Mouse (Mus musculus): ENCODE data around the gene Wasf3. TPM values are rescaled to one million over a fixed set of nuclear protein-coding genes. Genes with fewer than 3 reads are reported as not detected.

The Wasf3 gene
- polyA plus RNA-seq, 1 experiment from 2014 or later, result 2.7 TPM

DNA sequence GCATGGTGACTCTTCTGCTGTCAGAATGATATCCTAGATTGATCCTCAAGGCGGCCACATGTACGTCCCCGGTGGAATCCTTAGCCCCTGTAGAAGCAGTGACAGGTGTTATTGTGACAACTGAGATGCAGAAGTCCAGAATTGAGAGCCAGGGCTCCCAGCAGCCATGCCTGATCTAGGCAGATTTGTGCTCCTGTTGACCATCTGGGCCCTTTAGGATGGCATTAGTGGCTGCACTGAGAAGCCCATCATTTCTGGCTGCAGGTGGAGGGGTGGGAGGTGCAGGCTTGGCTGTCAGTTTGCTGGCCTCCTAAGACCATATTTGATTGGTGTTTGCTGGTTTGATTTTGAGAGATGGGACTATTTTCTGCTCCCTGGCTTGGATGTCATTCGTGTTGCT, 40.9 kb downstream of the Wasf3 start:
- no peak overlapping the region for H3K4me3 ChIP-seq (ENCODE audit: low read length)
- WGBS, result 91% methylated on average over 4 of the region's 4 CpGs

DNA sequence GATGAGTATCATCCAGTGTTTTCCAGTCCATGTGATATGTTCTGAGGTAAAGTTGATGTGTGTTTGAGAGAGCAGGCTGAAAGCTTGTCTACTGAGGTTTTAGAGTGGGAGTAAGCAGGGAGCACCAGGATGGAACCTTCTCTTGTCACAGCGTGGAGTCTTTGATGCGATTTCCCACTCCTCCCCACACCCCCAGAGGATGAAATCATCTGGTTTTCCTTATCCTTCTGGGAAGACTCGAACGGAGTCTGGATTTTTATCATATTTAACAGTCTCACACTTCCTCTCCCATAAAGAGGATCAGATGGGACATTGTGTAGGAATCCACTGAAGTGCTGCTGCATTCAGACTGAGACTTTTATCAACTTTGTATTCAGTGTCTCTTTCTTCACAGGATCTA, 43.3 kb downstream of the Wasf3 start:
- ATAC-seq (ENCODE audit: low FRiP score, low TSS enrichment), result no peak
- Histone ChIP-seq H3K4me2 (replicated peaks; ENCODE audit: low read depth, low read length) (no peak overlapping the region), H3K27me3 (ENCODE audit: control insufficient read depth, insufficient read depth, low read length) (no peaks in the 10 kb centered on the region), H3K27ac (ENCODE audit: low read depth, low read length) (no peak overlapping the region), H3K9me3 (ENCODE audit: control insufficient read depth, low read length) (no peaks in the 10 kb centered on the region), H3K4me1 (ENCODE audit: control insufficient read depth, insufficient read depth, low read length) (no peaks in the 10 kb centered on the region), H3K36me3 (ENCODE audit: control insufficient read depth, insufficient read depth, low read length) (no peaks in the 10 kb centered on the region), H3K9ac (ENCODE audit: low read depth, low read length) (no peak overlapping the region), H3K4me3 (ENCODE audit: low read length) (no peak overlapping the region)
- WGBS, result 77% methylated on average over 4 of the region's 4 CpGs

More for the DNA sequence above, 40.9 kb downstream of the Wasf3 start:
- no peak overlapping the region for H3K9ac ChIP-seq (ENCODE audit: low read depth, low read length)
- no peak overlapping the region for H3K27ac ChIP-seq (ENCODE audit: low read depth, low read length)
- no peaks in the 10 kb centered on the region for H3K27me3 ChIP-seq (ENCODE audit: control insufficient read depth, insufficient read depth, low read length)
- H3K4me1 ChIP-seq (ENCODE audit: control insufficient read depth, insufficient read depth, low read length), result no peaks in the 10 kb centered on the region
- H3K4me2 ChIP-seq (replicated peaks; ENCODE audit: low read depth, low read length), result no peak overlapping the region
- H3K9me3 ChIP-seq (ENCODE audit: control insufficient read depth, low read length), result no peaks in the 10 kb centered on the region
- ATAC-seq (ENCODE audit: low FRiP score, low TSS enrichment), result no peak
- no peaks in the 10 kb centered on the region for H3K36me3 ChIP-seq (ENCODE audit: control insufficient read depth, insufficient read depth, low read length)

DNA sequence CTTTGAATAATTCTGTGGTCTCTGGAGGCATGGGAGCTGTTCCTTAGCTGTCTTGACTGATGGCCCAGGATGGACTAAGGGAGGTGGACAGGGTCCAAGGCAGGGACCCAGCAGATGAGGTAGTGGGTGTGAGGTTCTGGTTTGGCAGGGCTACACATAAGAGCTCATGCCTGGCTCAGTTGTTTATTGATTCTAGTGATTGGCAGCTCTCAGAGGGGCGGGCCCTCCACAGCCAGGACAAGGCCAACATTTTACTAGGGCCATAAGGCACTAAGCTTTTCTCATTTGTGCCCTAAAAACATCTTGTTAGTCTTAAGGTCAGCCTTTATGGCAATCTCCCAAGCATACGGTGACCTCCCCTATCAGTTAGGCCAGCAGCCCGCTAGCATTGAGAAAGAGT, 47.0 kb downstream of the Wasf3 start:
- H3K36me3 ChIP-seq (ENCODE audit: control insufficient read depth, insufficient read depth, low read length), result no peaks in the 10 kb centered on the region

DNA sequence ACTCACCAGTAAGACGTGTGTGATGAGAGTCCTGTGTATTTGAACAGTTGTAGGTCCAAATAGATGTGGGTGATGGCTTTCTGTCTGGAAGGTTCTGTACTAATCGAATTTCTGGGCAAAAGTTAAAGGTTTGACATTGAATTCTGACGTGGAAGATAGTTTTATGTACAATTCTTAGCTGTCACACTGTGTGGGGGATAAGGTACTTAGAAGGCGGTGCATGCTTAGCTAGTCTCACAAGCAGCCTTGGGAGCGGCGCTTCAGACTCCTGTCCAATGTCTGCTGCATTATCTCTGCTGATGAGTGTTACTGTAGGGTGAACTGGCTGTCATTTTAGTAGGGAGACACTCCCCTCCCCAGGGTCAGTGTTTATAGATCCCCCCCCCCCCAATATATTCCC, 47.7 kb downstream of the Wasf3 start:
- Histone ChIP-seq H3K4me3 (ENCODE audit: low read length) (no peak overlapping the region), H3K36me3 (ENCODE audit: control insufficient read depth, insufficient read depth, low read length) (no peaks in the 10 kb centered on the region), H3K4me2 (replicated peaks; ENCODE audit: low read depth, low read length) (no peak overlapping the region), H3K27ac (ENCODE audit: low read depth, low read length) (no peak overlapping the region), H3K9me3 (ENCODE audit: control insufficient read depth, low read length) (no peaks in the 10 kb centered on the region), H3K27me3 (ENCODE audit: control insufficient read depth, insufficient read depth, low read length) (no peaks in the 10 kb centered on the region), H3K9ac (ENCODE audit: low read depth, low read length) (no peak overlapping the region), H3K4me1 (ENCODE audit: control insufficient read depth, insufficient read depth, low read length) (no peaks in the 10 kb centered on the region)
- no peak for ATAC-seq (ENCODE audit: low FRiP score, low TSS enrichment)
- 88% methylated on average over 6 of the region's 6 CpGs for WGBS

More for the DNA sequence above, 47.0 kb downstream of the Wasf3 start:
- no peak for ATAC-seq (ENCODE audit: low FRiP score, low TSS enrichment)
- no peaks in the 10 kb centered on the region for H3K27me3 ChIP-seq (ENCODE audit: control insufficient read depth, insufficient read depth, low read length)
- no peaks in the 10 kb centered on the region for H3K4me1 ChIP-seq (ENCODE audit: control insufficient read depth, insufficient read depth, low read length)
- H3K4me3 ChIP-seq (ENCODE audit: low read length), result no peak overlapping the region
- 85% methylated on average over 3 of the region's 3 CpGs for WGBS
- no peak overlapping the region for H3K9ac ChIP-seq (ENCODE audit: low read depth, low read length)
- H3K9me3 ChIP-seq (ENCODE audit: control insufficient read depth, low read length), result no peaks in the 10 kb centered on the region
- no peak overlapping the region for H3K27ac ChIP-seq (ENCODE audit: low read depth, low read length)
- H3K4me2 ChIP-seq (replicated peaks; ENCODE audit: low read depth, low read length), result no peak overlapping the region

DNA sequence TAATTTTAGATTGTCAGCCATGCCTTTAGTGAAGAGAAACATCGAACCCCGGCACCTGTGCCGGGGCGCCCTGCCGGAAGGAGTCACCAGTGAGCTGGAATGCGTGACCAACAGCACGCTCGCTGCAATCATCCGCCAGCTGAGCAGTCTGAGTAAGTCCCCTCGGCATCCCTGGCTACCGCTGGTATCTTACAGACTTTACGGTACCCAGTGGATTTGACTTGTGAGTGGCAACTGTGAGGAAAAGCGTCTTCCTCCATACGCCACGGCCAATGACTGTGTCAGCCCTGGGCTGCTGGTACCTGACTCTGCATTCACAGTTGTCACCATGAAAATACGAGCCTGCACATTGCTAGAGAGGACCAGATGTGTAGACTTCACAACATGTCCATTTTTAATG, 50.5 kb downstream of the Wasf3 start:
- H3K4me1 ChIP-seq (ENCODE audit: control insufficient read depth, insufficient read depth, low read length), result no peaks in the 10 kb centered on the region
- WGBS, result 92% methylated on average over 16 of the region's 16 CpGs
- no peak overlapping the region for H3K9ac ChIP-seq (ENCODE audit: low read depth, low read length)
- no peaks in the 10 kb centered on the region for H3K27me3 ChIP-seq (ENCODE audit: control insufficient read depth, insufficient read depth, low read length)
- no peaks in the 10 kb centered on the region for H3K9me3 ChIP-seq (ENCODE audit: control insufficient read depth, low read length)
- H3K4me2 ChIP-seq (replicated peaks; ENCODE audit: low read depth, low read length), result no peak overlapping the region
- peaks cover 2% of the 10 kb centered on the region; the same call in 1 of the 2 replicates for H3K36me3 ChIP-seq (ENCODE audit: control insufficient read depth, insufficient read depth, low read length)
- H3K27ac ChIP-seq (ENCODE audit: low read depth, low read length), result no peak overlapping the region
- H3K4me3 ChIP-seq (ENCODE audit: low read length), result no peak overlapping the region
- ATAC-seq (ENCODE audit: low FRiP score, low TSS enrichment), result no peak

DNA sequence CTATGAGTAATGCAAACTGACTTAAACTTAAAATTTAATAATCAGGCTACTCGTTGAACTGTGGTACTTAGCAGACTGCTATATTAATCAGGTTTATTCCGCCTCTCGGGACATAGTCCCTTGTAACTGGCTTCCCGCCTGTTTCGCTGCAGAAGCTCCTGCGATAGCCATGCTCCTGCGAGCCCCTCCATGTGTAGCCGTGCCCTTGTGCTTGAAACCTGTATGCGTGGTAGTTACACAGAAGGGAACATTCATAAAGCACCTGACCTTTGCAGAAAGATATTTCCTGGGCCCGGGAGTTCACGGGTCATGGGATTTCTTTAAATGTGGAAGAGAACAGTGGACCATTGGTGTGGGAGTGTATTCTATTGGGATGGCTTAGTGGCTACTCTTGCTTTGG, 52.0 kb downstream of the Wasf3 start:
- WGBS, result 96% methylated on average over 11 of the region's 11 CpGs
- Histone ChIP-seq H3K36me3 (ENCODE audit: control insufficient read depth, insufficient read depth, low read length) (peaks cover 2% of the 10 kb centered on the region; the same call in 1 of the 2 replicates), H3K4me1 (ENCODE audit: control insufficient read depth, insufficient read depth, low read length) (no peaks in the 10 kb centered on the region), H3K9ac (ENCODE audit: low read depth, low read length) (no peak overlapping the region), H3K9me3 (ENCODE audit: control insufficient read depth, low read length) (no peaks in the 10 kb centered on the region), H3K27ac (ENCODE audit: low read depth, low read length) (no peak overlapping the region), H3K27me3 (ENCODE audit: control insufficient read depth, insufficient read depth, low read length) (no peaks in the 10 kb centered on the region), H3K4me2 (replicated peaks; ENCODE audit: low read depth, low read length) (no peak overlapping the region), H3K4me3 (ENCODE audit: low read length) (no peak overlapping the region)
- ATAC-seq (ENCODE audit: low FRiP score, low TSS enrichment), result no peak

DNA sequence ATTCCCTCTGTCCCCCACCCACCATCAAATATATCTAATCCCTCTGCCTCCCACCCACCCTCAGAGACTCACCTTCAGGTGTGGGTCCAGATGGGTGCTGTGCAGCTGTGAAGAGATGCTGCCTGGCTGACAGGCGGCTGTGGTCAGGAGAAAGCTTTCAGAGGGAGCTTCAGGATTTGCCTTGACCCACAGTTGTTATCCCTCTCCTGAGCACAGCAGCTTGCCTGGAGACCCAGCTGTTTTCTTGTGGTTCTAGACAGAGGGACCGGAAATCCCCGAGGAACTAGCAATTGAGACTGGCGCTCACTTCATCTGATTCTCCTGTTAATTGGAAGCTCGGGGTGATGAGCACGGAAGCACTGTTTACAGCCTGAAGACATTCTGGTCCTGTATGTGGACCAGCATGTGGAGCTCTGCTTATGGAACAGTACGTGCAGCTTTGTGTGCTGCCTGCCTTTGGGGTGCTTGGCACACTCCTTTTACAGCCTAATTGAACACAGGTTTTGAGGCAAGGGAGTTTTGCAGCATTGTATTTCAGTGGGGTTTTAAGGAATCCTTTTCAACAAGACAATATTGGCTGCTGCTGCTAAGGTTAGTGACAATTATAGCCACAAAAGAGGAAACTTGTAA, 54.5 kb downstream of the Wasf3 start:
- H3K27ac ChIP-seq (ENCODE audit: low read depth, low read length), result no peak overlapping the region
- ATAC-seq (ENCODE audit: low FRiP score, low TSS enrichment), result no peak
- H3K4me1 ChIP-seq (ENCODE audit: control insufficient read depth, insufficient read depth, low read length), result no peaks in the 10 kb centered on the region
- H3K9me3 ChIP-seq (ENCODE audit: control insufficient read depth, low read length), result no peaks in the 10 kb centered on the region
- no peaks in the 10 kb centered on the region for H3K27me3 ChIP-seq (ENCODE audit: control insufficient read depth, insufficient read depth, low read length)
- 92% methylated on average over 7 of the region's 7 CpGs for WGBS
- H3K4me3 ChIP-seq (ENCODE audit: low read length), result no peak overlapping the region
- H3K4me2 ChIP-seq (replicated peaks; ENCODE audit: low read depth, low read length), result no peak overlapping the region
- H3K9ac ChIP-seq (ENCODE audit: low read depth, low read length), result no peak overlapping the region
- H3K36me3 ChIP-seq (ENCODE audit: control insufficient read depth, insufficient read depth, low read length), result peaks cover 2% of the 10 kb centered on the region; the same call in 1 of the 2 replicates

DNA sequence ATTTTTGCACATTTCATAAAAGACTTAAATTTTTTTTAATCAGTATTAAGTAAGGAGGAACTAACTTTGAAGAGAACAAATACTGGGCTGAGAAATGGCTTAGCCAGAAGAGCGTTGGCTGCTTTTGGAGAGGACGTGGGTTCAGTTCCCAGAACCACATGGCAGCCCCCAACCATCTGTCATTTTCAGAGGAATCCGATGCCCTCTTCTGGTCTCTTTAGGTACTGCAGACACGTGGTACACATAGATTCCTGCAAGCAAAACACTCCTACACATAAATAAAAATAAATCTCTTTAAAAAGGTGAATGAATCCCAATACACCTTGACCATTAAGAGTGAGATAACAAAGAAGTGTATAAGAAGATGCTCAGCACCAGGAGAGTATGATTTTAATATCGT, 55.5 kb downstream of the Wasf3 start:
- Histone ChIP-seq H3K27ac (ENCODE audit: low read depth, low read length) (no peak overlapping the region), H3K27me3 (ENCODE audit: control insufficient read depth, insufficient read depth, low read length) (no peaks in the 10 kb centered on the region), H3K9me3 (ENCODE audit: control insufficient read depth, low read length) (no peaks in the 10 kb centered on the region), H3K4me3 (ENCODE audit: low read length) (no peak overlapping the region), H3K9ac (ENCODE audit: low read depth, low read length) (no peak overlapping the region), H3K4me2 (replicated peaks; ENCODE audit: low read depth, low read length) (no peak overlapping the region), H3K4me1 (ENCODE audit: control insufficient read depth, insufficient read depth, low read length) (no peaks in the 10 kb centered on the region), H3K36me3 (ENCODE audit: control insufficient read depth, insufficient read depth, low read length) (peaks cover 2% of the 10 kb centered on the region; the same call in 1 of the 2 replicates)
- ATAC-seq (ENCODE audit: low FRiP score, low TSS enrichment), result no peak
- WGBS, result 93% methylated on average over 5 of the region's 5 CpGs

DNA sequence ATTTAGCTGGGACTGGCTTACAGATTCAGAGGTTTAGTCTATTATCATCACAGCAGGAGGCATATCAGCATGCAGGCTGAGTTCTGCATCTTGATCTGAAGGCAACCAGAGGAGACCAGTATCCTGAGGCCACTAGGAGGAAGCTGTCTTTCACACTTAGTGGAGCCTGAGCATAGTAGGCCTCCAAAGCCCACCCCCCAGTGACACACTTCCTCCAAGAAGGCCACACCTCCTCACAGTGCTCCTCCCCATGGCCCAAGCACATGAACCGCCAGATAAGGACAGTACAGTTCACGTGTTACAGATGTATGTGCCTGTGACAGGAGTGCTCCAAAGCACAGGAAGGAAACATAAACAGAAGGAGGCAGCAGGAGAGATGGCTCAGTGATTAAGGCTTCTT, 58.0 kb downstream of the Wasf3 start:
- no peak for ATAC-seq (ENCODE audit: low FRiP score, low TSS enrichment)
- no peak overlapping the region for H3K4me3 ChIP-seq (ENCODE audit: low read length)

More for the DNA sequence above, 58.0 kb downstream of the Wasf3 start:
- no peak overlapping the region for H3K27ac ChIP-seq (ENCODE audit: low read depth, low read length)
- H3K27me3 ChIP-seq (ENCODE audit: control insufficient read depth, insufficient read depth, low read length), result no peaks in the 10 kb centered on the region
- peaks cover 2% of the 10 kb centered on the region; the same call in 1 of the 2 replicates for H3K36me3 ChIP-seq (ENCODE audit: control insufficient read depth, insufficient read depth, low read length)
- 75% methylated on average over 2 of the region's 2 CpGs for WGBS
- H3K4me1 ChIP-seq (ENCODE audit: control insufficient read depth, insufficient read depth, low read length), result no peaks in the 10 kb centered on the region
- H3K9ac ChIP-seq (ENCODE audit: low read depth, low read length), result no peak overlapping the region
- no peak overlapping the region for H3K4me2 ChIP-seq (replicated peaks; ENCODE audit: low read depth, low read length)
- no peaks in the 10 kb centered on the region for H3K9me3 ChIP-seq (ENCODE audit: control insufficient read depth, low read length)
